Mouse (Mus musculus) intestine, postnatal 0 days (tissue): ENCODE results near the gene Noxo1. TPM values are rescaled to one million over a fixed set of nuclear protein-coding genes. Genes with fewer than 3 reads are reported as not detected.

Source experiments
- ATAC-seq: fragments of 200-750 bp; cut with Nextera tagmentation; 2 replicates; pipeline ENCODE4 v1.8.0; 2017; ENCODE audit warnings: mild to moderate bottlenecking, moderate TSS enrichment, moderate library complexity
- H3K27ac ChIP-seq: fragments of 300-500 bp; sonication (generic); 2 replicates; pipeline ENCODE4 v1.5.1; 2014; ENCODE audit warnings: mild to moderate bottlenecking, low read depth, low read length, moderate library complexity
- H3K27me3 ChIP-seq: fragments of 300-500 bp; sonication (generic); replicated peaks from 2 replicates; pipeline ENCODE4 v1.6.1; 2014; ENCODE audit warnings: low read length, mixed read lengths; ENCODE audit not compliant: control insufficient read depth, insufficient read depth
- H3K36me3 ChIP-seq: fragments of 300-500 bp; sonication (generic); 2 replicates; pipeline ENCODE4 v1.6.1; 2014; ENCODE audit warnings: mild to moderate bottlenecking, moderate library complexity; ENCODE audit not compliant: control insufficient read depth, insufficient read depth
- H3K4me1 ChIP-seq: fragments of 300-500 bp; sonication (generic); replicated peaks from 2 replicates; pipeline ENCODE4 v1.6.1; 2014; ENCODE audit warnings: antibody characterized with exemption, low read length, mixed read lengths; ENCODE audit not compliant: control insufficient read depth, insufficient read depth
- H3K4me2 ChIP-seq: fragments of 300-500 bp; sonication (generic); replicated peaks from 2 replicates; pipeline ENCODE4 v1.6.1; 2014; ENCODE audit warnings: low read depth, mild to moderate bottlenecking, moderate library complexity
- H3K4me3 ChIP-seq: fragments of 300-500 bp; sonication (generic); 2 replicates; pipeline ENCODE4 v1.5.1; 2014; ENCODE audit warnings: low read depth, low read length
- H3K9ac ChIP-seq: fragments of 300-500 bp; sonication (generic); 2 replicates; pipeline ENCODE4 v1.6.1; 2014; ENCODE audit warnings: mild to moderate bottlenecking, low read depth, low read length
- H3K9me3 ChIP-seq: fragments of 300-500 bp; sonication (generic); 2 replicates; pipeline ENCODE4 v1.6.1; 2016; ENCODE audit warnings: mixed run types; ENCODE audit not compliant: control insufficient read depth
- CTCF ChIP-seq: sonication (generic); IDR thresholded peaks from 2 replicates; pipeline ENCODE4 v1.5.1; 2016; ENCODE audit warnings: low read depth, mild to moderate bottlenecking, control low read depth, antibody characterized with exemption, moderate library complexity
- WGBS: fragments of 180-500 bp; shearing (Covaris S2); extraction: QIAGEN DNeasy Blood & Tissue Kit; methylation state at CpG from one replicate; pipeline ENCODE4 v1.1.7; 2014; 5-methylcytosine and 5-hydroxymethylcytosine counted together
- polyA plus RNA-seq: library from polyadenylated mRNA; unstranded; fragments of >200 nt; fragmentation: Nextera tagmentation; extraction: Ambion mirVana; gene quantifications from 2 replicates; pipeline ENCODE4 v1.2.1, GENCODE M21; 2015

The Noxo1 gene
- 32.4 and 38.0 TPM in 2 replicates for polyA plus RNA-seq

- under 1% methylated on average over 69 of the region's 76 CpGs for WGBS
- peak; percentile 78 for ATAC-seq
- TF ChIP-seq CTCF = peak; percentile 61
Observed at GRCm38 (mm10) chr17:24696011-24696697, at the start of gene Noxo1, which contains the start of gene Gfer. Gene Noxo1 (plus strand): TSS chr17:24696234. Gene Gfer (minus strand): TSS chr17:24696156.

GRCm38 (mm10) chr17:24646381-24646780, 49.7 kb upstream of the Noxo1 start:
- Histone ChIP-seq H3K4me3 (no peak overlapping the region), H3K4me2 (no peak overlapping the region), H3K4me1 (0 out of 2 replicates have a peak, but pooled peaks cover 4% of the 10 kb centered on the region), H3K9me3 (no peaks in the 10 kb centered on the region), H3K9ac (no peak overlapping the region), H3K36me3 (peaks cover 6% of the 10 kb centered on the region; the same call in 1 of the 2 replicates), H3K27ac (no peak overlapping the region), H3K27me3 (0 out of 2 replicates have a peak, but pooled peaks cover 3% of the 10 kb centered on the region)
- WGBS = 80% methylated on average over 4 of the region's 4 CpGs
- no peak for ATAC-seq
- no peak for TF ChIP-seq CTCF

More at GRCm38 (mm10) chr17:24696011-24696697, at the start of gene Noxo1, which contains the start of gene Gfer:
- Histone ChIP-seq H3K27me3 (no peaks in the 10 kb centered on the region), H3K4me2 (peak within 1 kb of the TSS; percentile 82), H3K9ac (peak within 1 kb of the TSS; percentile 71), H3K4me1 (no peaks in the 10 kb centered on the region; the same call in 1 of the 2 replicates), H3K9me3 (no peaks in the 10 kb centered on the region), H3K36me3 (peaks cover 26% of the 10 kb centered on the region; the same call in 1 of the 2 replicates), H3K4me3 (peak within 1 kb of the TSS; percentile 86), H3K27ac (peak within 1 kb of the TSS; percentile 91)

GRCm38 (mm10) chr17:24647493-24647892, 48.5 kb upstream of the Noxo1 start:
- Histone ChIP-seq H3K4me2 (0 out of 2 replicates have a peak overlapping the region, but pooled peaks have one; percentile 9), H3K27me3 (0 out of 2 replicates have a peak, but pooled peaks cover 3% of the 10 kb centered on the region), H3K4me3 (no peak overlapping the region), H3K36me3 (no peaks in the 10 kb centered on the region; the same call in 1 of the 2 replicates), H3K27ac (no peak overlapping the region; the same call in 1 of the 2 replicates), H3K4me1 (0 out of 2 replicates have a peak, but pooled peaks cover 4% of the 10 kb centered on the region), H3K9ac (no peak overlapping the region), H3K9me3 (no peaks in the 10 kb centered on the region)
- 79% methylated on average over 11 of the region's 11 CpGs for WGBS
- TF ChIP-seq CTCF = no peak
- ATAC-seq = no peak

- 73% methylated on average over 10 of the region's 10 CpGs for WGBS
- TF ChIP-seq CTCF = peak; percentile 38
- no peak for ATAC-seq
Observed at GRCm38 (mm10) chr17:24648731-24649377, 47.2 kb upstream of the Noxo1 start.

GRCm38 (mm10) chr17:24649581-24650069, 46.4 kb upstream of the Noxo1 start:
- 0 out of 2 replicates have a peak, but pooled peaks have one; percentile 17 for ATAC-seq
- Histone ChIP-seq H3K9me3 (no peaks in the 10 kb centered on the region), H3K4me3 (peak overlapping the region; percentile 71), H3K27me3 (0 out of 2 replicates have a peak, but pooled peaks cover 3% of the 10 kb centered on the region), H3K4me2 (peak overlapping the region; percentile 97), H3K4me1 (0 out of 2 replicates have a peak, but pooled peaks cover 4% of the 10 kb centered on the region), H3K9ac (peak overlapping the region; percentile 72), H3K27ac (peak overlapping the region; percentile 54), H3K36me3 (no peaks in the 10 kb centered on the region; the same call in 1 of the 2 replicates)
- no peak for TF ChIP-seq CTCF
- WGBS = 1% methylated on average over 32 of the region's 35 CpGs

More at GRCm38 (mm10) chr17:24648731-24649377, 47.2 kb upstream of the Noxo1 start:
- Histone ChIP-seq H3K27me3 (0 out of 2 replicates have a peak, but pooled peaks cover 3% of the 10 kb centered on the region), H3K27ac (no peak overlapping the region), H3K36me3 (no peaks in the 10 kb centered on the region; the same call in 1 of the 2 replicates), H3K9ac (no peak overlapping the region), H3K4me1 (0 out of 2 replicates have a peak, but pooled peaks cover 4% of the 10 kb centered on the region), H3K4me3 (peak overlapping the region; percentile 71), H3K4me2 (peak overlapping the region; percentile 97), H3K9me3 (no peaks in the 10 kb centered on the region)
